Mouse (Mus musculus): ENCODE results near the gene Lpar2.

Lpar2 gene

DNA sequence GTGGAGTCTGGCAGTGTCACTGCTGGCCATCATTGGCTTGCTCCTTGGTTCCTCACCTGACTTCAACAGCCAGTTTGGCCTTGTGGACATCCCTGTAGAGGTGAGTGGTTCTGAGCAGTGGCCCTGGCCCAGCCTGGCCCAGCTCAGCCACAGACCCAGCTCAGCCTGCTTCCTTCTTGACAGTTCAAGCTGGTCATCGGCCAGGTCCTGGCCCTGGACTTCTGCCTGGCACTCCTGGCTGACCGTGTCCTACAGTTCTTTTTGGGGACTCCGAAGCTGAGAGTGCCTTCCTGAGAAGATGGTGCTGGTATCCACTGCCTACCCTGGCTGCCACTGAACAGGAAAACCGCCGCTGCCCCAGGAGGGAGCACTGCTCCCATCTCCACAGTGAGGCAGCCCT, 15.0 kb upstream of the Lpar2 start:
- DNase-seq (ENCODE audit: low read depth, low spot score): no peak

GRCm38 (mm10) chr8:69808094-69808863, 13.9 kb upstream of the Lpar2 start, which contains the start of gene Gmip:
Gene Gmip (plus strand): TSS chr8:69808679.
- DNase-seq (ENCODE audit: low read depth, low spot score): no peak

DNA sequence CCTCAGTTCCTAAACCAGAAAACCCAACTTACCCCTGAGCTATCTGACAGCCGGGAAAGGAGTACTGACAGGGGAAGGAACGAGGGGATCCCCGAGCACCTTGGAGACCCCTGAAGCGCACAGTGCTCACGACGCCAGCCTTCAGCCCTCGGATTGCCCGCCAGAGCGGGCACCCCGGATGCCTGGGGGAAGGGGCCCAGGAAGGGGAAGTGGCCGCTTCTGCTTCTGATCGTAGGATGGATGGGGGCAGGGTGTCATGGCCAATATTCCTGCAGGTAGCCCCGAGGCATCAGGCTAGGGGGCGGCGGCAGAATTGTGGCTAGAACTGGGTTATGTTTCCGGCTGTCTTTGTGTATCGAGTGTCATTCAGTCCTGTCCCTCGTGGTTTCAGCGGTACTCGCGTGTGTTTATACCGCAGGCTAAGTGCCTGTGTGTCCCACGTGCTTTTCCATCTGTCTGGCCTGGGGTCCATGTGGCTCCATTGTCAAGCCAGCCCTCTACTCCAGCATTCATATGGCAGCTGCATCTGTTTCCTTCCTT, 13.3 kb upstream of the Lpar2 start:
- DNase-seq (ENCODE audit: low read depth, low spot score): no peak

DNA sequence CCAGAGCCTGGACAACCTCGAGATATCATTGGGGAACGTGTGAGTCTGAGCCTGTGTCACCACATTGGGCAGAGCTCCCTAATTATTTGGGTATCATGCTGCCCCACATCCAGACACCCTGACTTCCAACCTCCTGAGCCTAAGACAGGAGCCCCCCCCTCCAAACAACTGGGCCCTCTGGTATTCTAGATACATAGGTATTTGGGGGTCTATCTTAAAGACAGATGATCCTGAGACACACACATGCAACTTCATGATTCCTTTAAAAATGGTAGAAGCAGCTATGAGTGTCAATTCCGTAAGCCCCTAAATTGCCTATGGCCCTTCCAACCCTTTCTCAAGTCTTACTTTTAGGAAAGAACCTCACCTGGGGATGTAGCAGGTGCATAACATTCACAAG, 12.4 kb upstream of the Lpar2 start:
- DNase-seq (ENCODE audit: low read depth, low spot score): no peak

GRCm38 (mm10) chr8:69814881-69815280, 7.3 kb upstream of the Lpar2 start:
- no peak for DNase-seq (ENCODE audit: low read depth, low spot score)

GRCm38 (mm10) chr8:69815396-69815795, 6.8 kb upstream of the Lpar2 start:
- DNase-seq (ENCODE audit: low read depth, low spot score): no peak

GRCm38 (mm10) chr8:69820466-69820865, 1.8 kb upstream of the Lpar2 start:
- DNase-seq (ENCODE audit: low read depth, low spot score): no peak

GRCm38 (mm10) chr8:69821971-69822385, 251 bp upstream of the Lpar2 start:
- DNase-seq (ENCODE audit: low read depth, low spot score): no peak

- no peak for DNase-seq (ENCODE audit: low read depth, low spot score)
Measured at GRCm38 (mm10) chr8:69826371-69826770, 4.1 kb downstream of the Lpar2 start.

DNA sequence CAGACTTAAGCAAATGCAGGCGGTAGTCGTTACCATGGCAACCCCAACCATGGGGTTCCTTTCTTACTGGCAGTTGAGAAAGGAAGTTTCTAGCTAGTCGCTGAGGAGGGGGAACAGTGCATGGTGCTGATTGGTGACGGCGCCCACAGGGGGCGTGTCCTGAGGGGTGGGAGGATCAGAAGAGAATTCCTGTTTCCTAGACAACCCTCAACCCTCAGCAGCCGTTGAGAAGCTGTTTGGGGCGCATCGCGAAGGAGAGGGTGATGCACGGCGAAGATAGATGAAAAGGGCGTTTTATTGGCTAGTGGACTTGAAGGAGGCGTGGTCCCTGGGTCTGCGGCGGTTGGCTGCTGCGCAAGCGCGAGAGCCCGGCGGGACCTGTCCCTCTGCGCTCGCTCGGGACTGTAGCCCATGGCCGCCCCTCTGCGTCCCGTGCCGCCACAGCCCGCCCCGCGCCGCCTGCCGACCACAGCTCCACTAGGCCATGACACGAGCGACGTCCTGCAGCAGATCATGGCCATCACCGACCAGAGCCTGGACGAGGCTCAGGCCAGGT, 10.1 kb downstream of the Lpar2 start, which contains the start of gene Pbx4:
Gene Pbx4 (plus strand): TSS at position 194 of the 556 bp plus-strand sequence.
- DNase-seq (ENCODE audit: low read depth, low spot score): peak; percentile 39

- no peak for DNase-seq (ENCODE audit: low read depth, low spot score)
Measured at GRCm38 (mm10) chr8:69837057-69837682, 14.9 kb downstream of the Lpar2 start.

GRCm38 (mm10) chr8:69847167-69848065, 25.2 kb downstream of the Lpar2 start:
- no peak for DNase-seq (ENCODE audit: low read depth, low spot score)

DNA sequence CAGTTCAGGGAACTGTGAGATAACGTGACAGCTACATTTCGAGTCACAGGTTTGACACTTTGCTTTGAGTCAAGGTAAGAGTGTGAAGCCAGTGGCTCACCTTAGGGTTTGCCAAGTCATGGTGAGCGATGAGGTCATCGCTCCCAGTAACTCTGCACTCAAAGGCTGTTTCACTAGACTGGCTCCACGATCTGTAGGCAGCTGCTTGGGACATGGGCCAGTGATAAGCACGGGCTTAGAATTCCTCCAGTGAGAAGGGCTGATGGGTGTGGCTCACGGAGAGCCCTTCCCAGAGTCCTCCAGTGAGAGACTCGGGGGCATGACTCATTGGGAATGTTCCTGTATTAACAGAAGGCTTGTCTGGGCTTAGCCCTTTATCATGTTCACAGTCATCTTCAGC, 26.7 kb downstream of the Lpar2 start:
- DNase-seq (ENCODE audit: low read depth, low spot score): no peak

GRCm38 (mm10) chr8:69849899-69850298, 27.7 kb downstream of the Lpar2 start:
- no peak for DNase-seq (ENCODE audit: low read depth, low spot score)

DNA sequence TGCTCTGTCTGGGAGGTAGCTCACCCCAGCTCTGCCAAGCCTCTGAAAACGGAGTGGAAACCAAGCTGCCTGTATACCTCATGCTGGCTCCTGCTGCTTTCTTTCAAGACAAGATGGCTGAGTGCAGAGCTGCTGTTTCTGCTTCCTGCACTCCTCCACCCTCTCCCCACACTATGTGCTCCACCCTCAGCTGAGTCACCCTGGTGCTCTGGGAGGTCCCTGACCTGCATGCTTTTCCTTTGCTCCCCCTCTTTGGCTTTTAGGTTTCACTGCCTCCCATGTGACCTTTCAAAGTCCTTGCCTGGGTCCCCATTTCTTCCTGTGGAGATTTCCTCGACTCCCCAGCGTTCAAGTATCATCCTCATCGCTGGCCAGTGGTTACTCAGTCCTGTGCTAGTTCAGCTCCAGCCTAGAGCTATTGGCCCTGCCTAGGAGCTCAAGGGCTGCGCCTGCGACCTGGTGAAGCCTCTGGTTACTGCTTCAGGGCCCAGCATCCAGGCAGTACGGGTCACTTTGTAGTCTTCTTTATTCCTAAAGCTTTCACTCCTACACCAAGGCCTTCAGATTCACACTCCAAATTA, 28.8 kb downstream of the Lpar2 start:
- no peak for DNase-seq (ENCODE audit: low read depth, low spot score)

GRCm38 (mm10) chr8:69853869-69854268, 31.6 kb downstream of the Lpar2 start:
- DNase-seq (ENCODE audit: low read depth, low spot score): no peak

GRCm38 (mm10) chr8:69860807-69861206, 38.6 kb downstream of the Lpar2 start:
- DNase-seq (ENCODE audit: low read depth, low spot score): no peak

GRCm38 (mm10) chr8:69861251-69861650, 39.0 kb downstream of the Lpar2 start:
- DNase-seq (ENCODE audit: low read depth, low spot score): no peak

GRCm38 (mm10) chr8:69863387-69864020, 41.3 kb downstream of the Lpar2 start:
- DNase-seq (ENCODE audit: low read depth, low spot score): no peak

GRCm38 (mm10) chr8:69864180-69864579, 42.0 kb downstream of the Lpar2 start:
- DNase-seq (ENCODE audit: low read depth, low spot score): no peak
